Mouse (Mus musculus): ENCODE measurements at regions not wholly inside any gene's neighbourhood (a gene's known extent, or its start where the extent isn't known, plus 50 kb on each side); places are given as distances from the start of the nearest gene placed in this dataset.

DNA sequence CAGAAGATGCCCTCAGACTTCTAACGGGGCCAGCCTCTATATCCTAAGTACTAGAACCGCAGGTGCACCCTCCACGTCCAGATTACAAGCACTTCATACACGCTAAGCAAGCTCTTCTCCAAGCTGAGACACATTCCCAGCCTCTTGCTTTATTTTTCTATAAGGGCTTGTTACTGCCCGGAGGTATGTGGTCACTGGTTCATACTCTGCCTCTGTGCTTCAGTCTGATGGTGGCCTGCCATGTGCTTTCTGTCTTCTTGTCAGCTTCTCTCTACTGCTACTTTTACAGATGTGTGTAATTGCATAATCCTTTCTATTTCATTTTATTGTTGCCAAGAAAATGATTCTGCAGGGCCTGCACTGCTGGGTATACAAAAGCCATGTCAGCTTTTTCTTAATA is 343.3 kb upstream of the Adgrl2 start:
- TF ChIP-seq CTCF (IDR thresholded peaks at IDR 0.05; ENCODE audit: borderline replicate concordance, control insufficient read depth, extremely low read depth, insufficient read depth, low read length, poor library complexity) (no peak), POLR2A (IDR thresholded peaks at IDR 0.05; ENCODE audit: control insufficient read depth, extremely low read depth, insufficient read depth, low read length, poor library complexity) (no peak)

Data from thymus, adult 2 months (tissue).